Mouse (Mus musculus) myocyte (in vitro differentiated cells): ENCODE measurements around the gene Cdcp2. TPM values are rescaled to one million over a fixed set of nuclear protein-coding genes. Genes with fewer than 3 reads are reported as not detected.
A peak's percentile ranks its signal among the peaks of the same experiment; 100 is the strongest.

ENCODE experiments used
- H3K27me3 ChIP-seq: one replicate; pipeline ENCODE4 v1.6.1; 2011; ENCODE audit not compliant: control insufficient read depth, insufficient read depth, insufficient read length
- H3K36me3 ChIP-seq: one replicate; pipeline ENCODE4 v1.6.1; 2011; ENCODE audit not compliant: control insufficient read depth, insufficient read depth
- H3K4me2 ChIP-seq: one replicate; pipeline ENCODE4 v1.6.1; 2011; ENCODE audit warnings: low read depth, control low read depth
- H3K4me3 ChIP-seq: one replicate; pipeline ENCODE4 v1.5.1; 2011; ENCODE audit warnings: mild to moderate bottlenecking, control low read depth, moderate library complexity
- H3K79me2 ChIP-seq: one replicate; pipeline ENCODE4 v1.6.1; 2011; ENCODE audit not compliant: control insufficient read depth, insufficient read depth
- H3ac ChIP-seq: one replicate; pipeline ENCODE4 v1.6.1; 2011; ENCODE audit not compliant: control insufficient read depth, insufficient read length
- CEBPB ChIP-seq: IDR thresholded peaks from 2 replicates; pipeline ENCODE4 v1.6.1; 2011; ENCODE audit warnings: mild to moderate bottlenecking, moderate library complexity; ENCODE audit not compliant: poor library complexity, insufficient read depth, severe bottlenecking
- E2F4 ChIP-seq: IDR thresholded peaks from one replicate; pipeline ENCODE4 v1.6.1; 2011; ENCODE audit warnings: mild to moderate bottlenecking, control low read depth, moderate library complexity; ENCODE audit not compliant: insufficient read depth
- MAX ChIP-seq: IDR thresholded peaks from one replicate; pipeline ENCODE4 v1.6.1; 2011; ENCODE audit warnings: low read depth, mild to moderate bottlenecking, control low read depth
- MYOD1 ChIP-seq, 3 experiments: IDR thresholded peaks; one replicate each; pipeline ENCODE4 v1.6.1; 2011; ENCODE audit warnings: control low read depth in 2 of 3, low read depth in 2 of 3, mild to moderate bottlenecking in 2 of 3, moderate library complexity in 1 of 3; ENCODE audit not compliant: insufficient read length in 2 of 3, control insufficient read depth in 1 of 3
- MYOG ChIP-seq, 3 experiments: IDR thresholded peaks; one replicate each; pipeline ENCODE4 v1.6.1; 2011; ENCODE audit warnings: control low read depth in 2 of 3, low read depth in 2 of 3, mild to moderate bottlenecking in 2 of 3; ENCODE audit not compliant: insufficient read length in 2 of 3, control insufficient read depth in 1 of 3, insufficient read depth in 1 of 3
- POLR2A ChIP-seq: IDR thresholded peaks from one replicate; pipeline ENCODE4 v1.6.1; 2011; ENCODE audit warnings: low read depth, mild to moderate bottlenecking, control low read depth, moderate library complexity; ENCODE audit not compliant: insufficient read length
- POLR2AphosphoS2 ChIP-seq: IDR thresholded peaks from one replicate; pipeline ENCODE4 v1.6.1; 2011; ENCODE audit warnings: low read depth, control low read depth; ENCODE audit not compliant: insufficient read length
- REST ChIP-seq: IDR thresholded peaks from one replicate; pipeline ENCODE4 v1.6.1; 2011; ENCODE audit warnings: mild to moderate bottlenecking, control low read depth, moderate library complexity; ENCODE audit not compliant: insufficient read depth, insufficient read length
- SRF ChIP-seq: IDR thresholded peaks from one replicate; pipeline ENCODE4 v1.6.1; 2011; ENCODE audit warnings: low read depth; ENCODE audit not compliant: control insufficient read depth, insufficient read length
- TCF12 ChIP-seq: IDR thresholded peaks from one replicate; pipeline ENCODE4 v1.6.1; 2011; ENCODE audit warnings: mild to moderate bottlenecking, control low read depth; ENCODE audit not compliant: poor library complexity, insufficient read depth, severe bottlenecking
- TCF3 ChIP-seq: IDR thresholded peaks from one replicate; pipeline ENCODE4 v1.6.1; 2011; ENCODE audit warnings: low read depth, control low read depth; ENCODE audit not compliant: insufficient read length
- USF1 ChIP-seq: IDR thresholded peaks from one replicate; pipeline ENCODE4 v1.6.1; 2011; ENCODE audit warnings: low read depth, mild to moderate bottlenecking, control low read depth, moderate library complexity
- polyA plus RNA-seq: library from polyadenylated mRNA; unstranded; fragments of >200 nt; fragmentation: generic; extraction: Trizol; gene quantifications from one replicate; pipeline ENCODE4 v1.2.1, GENCODE M21; 2012; ENCODE audit warnings: missing spikeins

Cdcp2 gene
- polyA plus RNA-seq, 1 experiment, result not detected

- Histone ChIP-seq H3K4me3 (no peak overlapping the region), H3K79me2 (no peaks in the 10 kb centered on the region), H3K27me3 (no peaks in the 10 kb centered on the region), H3K36me3 (no peaks in the 10 kb centered on the region), H3K4me2 (no peak overlapping the region), H3ac (no peak overlapping the region)
- TF ChIP-seq REST (no peak), SRF (no peak), POLR2A (no peak), TCF3 (no peak), MYOG (IDR thresholded peaks at IDR 0.05; ENCODE audit: control insufficient read depth in 1 of 3, insufficient read depth in 1 of 3, insufficient read length in 2 of 3, low read depth in 2 of 3) (no peak), CEBPB (no peak), MYOD1 (IDR thresholded peaks at IDR 0.05; ENCODE audit: control insufficient read depth in 1 of 3, insufficient read length in 2 of 3, low read depth in 2 of 3) (no peak), E2F4 (no peak), POLR2AphosphoS2 (no peak), MAX (no peak), TCF12 (no peak), USF1 (no peak)
Observed at GRCm38 (mm10) chr4:107126389-107126788, 29.7 kb downstream of the Cdcp2 start.

GRCm38 (mm10) chr4:107126891-107127524 is 30.3 kb downstream of the Cdcp2 start:
- TF ChIP-seq MYOD1 (IDR thresholded peaks at IDR 0.05; ENCODE audit: control insufficient read depth in 1 of 3, insufficient read length in 2 of 3, low read depth in 2 of 3) (peak in 2 of 3 experiments; percentile 21 to 29), MYOG (IDR thresholded peaks at IDR 0.05; ENCODE audit: control insufficient read depth in 1 of 3, insufficient read depth in 1 of 3, insufficient read length in 2 of 3, low read depth in 2 of 3) (no peak)
- no peak overlapping the region for H3K4me3 ChIP-seq
- no peak overlapping the region for H3K4me2 ChIP-seq
- H3K27me3 ChIP-seq, result no peaks in the 10 kb centered on the region
- no peak overlapping the region for H3ac ChIP-seq
- no peaks in the 10 kb centered on the region for H3K79me2 ChIP-seq
- no peaks in the 10 kb centered on the region for H3K36me3 ChIP-seq

DNA sequence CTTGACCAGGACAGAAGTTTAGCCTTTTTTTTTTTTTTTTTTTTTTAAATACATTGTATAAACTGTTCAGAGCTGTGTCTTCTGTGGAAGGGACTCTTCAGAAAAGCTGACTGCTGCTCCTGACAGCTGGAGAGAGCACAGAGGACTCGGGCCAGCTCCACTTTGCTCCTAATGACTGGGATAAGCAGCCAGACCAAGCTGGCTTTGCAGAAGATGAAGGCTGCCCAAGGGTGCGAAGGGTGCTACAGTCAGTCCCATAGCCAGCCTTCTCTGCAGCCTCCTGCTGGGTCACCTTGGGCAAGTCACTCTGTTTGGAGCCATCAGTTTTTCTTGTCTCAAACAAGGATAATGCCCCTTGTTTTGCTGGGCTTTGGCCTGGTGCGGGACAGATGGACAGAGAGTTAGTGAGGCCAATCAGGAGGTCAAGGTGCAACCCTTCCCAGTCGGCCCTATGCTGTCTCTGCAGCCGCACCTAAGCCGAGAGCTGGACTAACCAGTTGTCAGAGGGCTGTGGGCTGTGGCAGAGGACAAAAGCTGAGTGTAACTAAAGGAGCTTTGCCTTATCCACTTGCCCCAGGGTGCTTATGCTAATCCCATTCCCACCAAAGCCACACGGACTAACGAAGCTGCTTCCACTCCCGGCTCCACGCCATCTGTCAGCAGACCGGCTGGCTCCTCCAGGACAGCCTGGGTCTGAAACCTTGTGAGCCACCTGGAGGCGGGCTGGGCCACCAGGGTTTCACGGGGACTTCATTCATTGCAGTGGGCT is 31.4 kb downstream of the Cdcp2 start:
- H3K36me3 ChIP-seq, result no peaks in the 10 kb centered on the region
- H3K4me3 ChIP-seq, result no peak overlapping the region
- H3ac ChIP-seq, result no peak overlapping the region
- TF ChIP-seq POLR2AphosphoS2 (no peak), TCF12 (no peak), USF1 (no peak), MAX (no peak), MYOG (IDR thresholded peaks at IDR 0.05; ENCODE audit: control insufficient read depth in 1 of 3, insufficient read depth in 1 of 3, insufficient read length in 2 of 3, low read depth in 2 of 3) (no peak), MYOD1 (IDR thresholded peaks at IDR 0.05; ENCODE audit: control insufficient read depth in 1 of 3, insufficient read length in 2 of 3, low read depth in 2 of 3) (no peak), E2F4 (no peak), POLR2A (no peak), TCF3 (no peak), SRF (no peak), REST (no peak), CEBPB (no peak)
- no peaks in the 10 kb centered on the region for H3K27me3 ChIP-seq
- H3K79me2 ChIP-seq, result no peaks in the 10 kb centered on the region
- no peak overlapping the region for H3K4me2 ChIP-seq

DNA sequence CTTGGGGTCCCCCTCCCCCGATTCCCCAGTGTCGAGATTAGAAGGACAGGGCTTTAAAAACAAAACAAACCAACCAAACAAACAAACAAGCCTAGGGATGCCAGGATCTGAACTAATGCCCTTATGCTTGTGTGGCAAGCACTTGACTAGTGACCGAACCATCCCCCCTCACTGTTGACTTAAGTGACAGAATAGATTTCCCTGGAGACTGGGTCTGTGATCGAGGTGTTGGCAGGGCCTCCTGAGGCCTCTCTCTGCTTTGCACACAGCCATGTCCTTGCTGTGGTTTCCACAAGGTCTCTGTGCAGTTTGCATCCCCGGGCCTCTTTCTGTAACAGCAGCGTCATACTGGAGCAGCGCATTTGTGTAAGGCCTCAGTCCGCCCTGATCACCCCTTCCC is 32.7 kb downstream of the Cdcp2 start:
- Histone ChIP-seq H3K79me2 (no peaks in the 10 kb centered on the region), H3K4me2 (no peak overlapping the region), H3K27me3 (no peaks in the 10 kb centered on the region), H3K36me3 (no peaks in the 10 kb centered on the region), H3ac (no peak overlapping the region), H3K4me3 (no peak overlapping the region)
- no peak for TF ChIP-seq MYOD1 (IDR thresholded peaks at IDR 0.05; ENCODE audit: control insufficient read depth in 1 of 3, insufficient read length in 2 of 3, low read depth in 2 of 3)
- no peak for TF ChIP-seq TCF3

DNA sequence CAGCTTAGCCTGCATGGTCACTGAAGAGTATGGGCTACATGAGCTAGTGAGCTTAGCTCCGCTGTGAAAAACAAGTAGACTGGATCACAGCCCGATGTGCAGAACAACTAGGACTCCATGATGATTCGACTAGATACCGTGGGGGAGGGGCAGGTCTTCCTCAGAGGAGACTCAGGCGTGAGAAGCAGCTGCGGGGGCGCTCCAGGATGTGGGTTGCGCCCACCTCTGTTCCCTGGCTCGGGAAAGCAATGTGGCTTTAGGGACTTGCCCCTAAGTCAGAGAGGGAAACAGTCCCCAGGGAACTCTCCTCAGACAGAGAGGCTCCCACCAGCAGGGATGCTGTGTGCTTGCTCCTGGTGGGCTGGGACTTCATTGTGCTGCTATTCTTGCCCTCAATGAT is 33.8 kb downstream of the Cdcp2 start:
- H3K36me3 ChIP-seq, result no peaks in the 10 kb centered on the region
- no peak overlapping the region for H3K4me2 ChIP-seq
- no peaks in the 10 kb centered on the region for H3K27me3 ChIP-seq
- TF ChIP-seq MYOG (IDR thresholded peaks at IDR 0.05; ENCODE audit: control insufficient read depth in 1 of 3, insufficient read depth in 1 of 3, insufficient read length in 2 of 3, low read depth in 2 of 3) (no peak), SRF (no peak), MYOD1 (IDR thresholded peaks at IDR 0.05; ENCODE audit: control insufficient read depth in 1 of 3, insufficient read length in 2 of 3, low read depth in 2 of 3) (no peak), POLR2AphosphoS2 (no peak), POLR2A (no peak), E2F4 (no peak), MAX (no peak), TCF3 (no peak), CEBPB (no peak), TCF12 (no peak), REST (no peak)
- H3K79me2 ChIP-seq, result no peaks in the 10 kb centered on the region
- no peak overlapping the region for H3K4me3 ChIP-seq
- no peak overlapping the region for H3ac ChIP-seq
